Mouse (Mus musculus) small intestine, adult 2 months (tissue): ENCODE measurements at regions not wholly inside any gene's neighbourhood (a gene's known extent, or its start where the extent isn't known, plus 50 kb on each side); places are given as distances from the start of the nearest gene placed in this dataset.

Source experiments
- CTCF ChIP-seq: fragments of 200-500 bp; IDR thresholded peaks from 2 replicates; pipeline ENCODE4 v1.5.1; 2012; ENCODE audit warnings: low read depth, mild to moderate bottlenecking, control low read depth, inconsistent platforms, low read length, moderate library complexity, mixed read lengths; ENCODE audit not compliant: insufficient replicate concordance, insufficient read length; ENCODE audit errors: extremely low read depth
- POLR2A ChIP-seq: fragments of 200-500 bp; IDR thresholded peaks from 2 replicates; pipeline ENCODE4 v1.6.1; 2012; ENCODE audit warnings: low read depth, mild to moderate bottlenecking, control low read depth, inconsistent platforms, low read length, moderate library complexity

DNA sequence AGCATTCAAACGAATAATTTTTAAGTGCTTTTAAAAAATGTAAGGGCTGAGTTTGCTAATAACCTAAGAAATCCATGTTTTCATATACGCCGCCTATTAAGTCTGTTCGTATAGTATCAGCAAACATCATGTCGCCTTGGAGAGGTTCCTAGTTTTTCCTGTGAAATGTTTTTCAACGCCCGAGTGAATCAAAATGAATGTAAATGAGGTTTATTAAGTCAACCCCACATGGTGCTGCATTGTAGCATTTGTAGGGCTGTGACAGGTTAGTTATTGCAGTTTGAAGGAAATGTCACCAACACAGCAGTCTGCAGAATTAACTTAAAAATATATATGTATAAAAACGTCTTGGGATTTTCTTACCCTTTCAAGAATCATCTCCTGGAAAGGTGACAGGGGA, 369.3 kb downstream of the Gm45692 start:
- TF ChIP-seq POLR2A (no peak), CTCF (no peak)
